Mouse (Mus musculus) C2C12 (cell line): ENCODE measurements around the gene Ntn1. TPM values are rescaled to one million over a fixed set of nuclear protein-coding genes. Genes with fewer than 3 reads are reported as not detected.

Experiments
- H3K27me3 ChIP-seq: one replicate; pipeline ENCODE4 v1.6.1; 2011; ENCODE audit not compliant: control insufficient read depth, insufficient read depth, insufficient read length
- H3K36me3 ChIP-seq: one replicate; pipeline ENCODE4 v1.6.1; 2011; ENCODE audit not compliant: control insufficient read depth, insufficient read depth
- H3K4me3 ChIP-seq: one replicate; pipeline ENCODE4 v1.5.1; 2011; ENCODE audit warnings: mild to moderate bottlenecking, control low read depth; ENCODE audit not compliant: poor library complexity, insufficient read depth, severe bottlenecking
- H3K79me2 ChIP-seq: one replicate; pipeline ENCODE4 v1.6.1; 2011; ENCODE audit not compliant: control insufficient read depth, insufficient read depth
- H3K79me3 ChIP-seq: one replicate; pipeline ENCODE4 v1.6.1; 2011; ENCODE audit warnings: low read depth, control low read depth
- H3ac ChIP-seq: one replicate; pipeline ENCODE3; 2011; ENCODE audit warnings: low read depth; ENCODE audit not compliant: control insufficient read depth, insufficient read length
- CEBPB ChIP-seq: IDR thresholded peaks from one replicate; pipeline ENCODE4 v1.6.1; 2011; ENCODE audit warnings: low read depth, mild to moderate bottlenecking, control low read depth, moderate library complexity
- CTCF ChIP-seq: IDR thresholded peaks from one replicate; pipeline ENCODE4 v1.5.1; 2011; ENCODE audit not compliant: control insufficient read depth, insufficient read depth, insufficient read length
- FOSL1 ChIP-seq: IDR thresholded peaks from one replicate; pipeline ENCODE4 v1.8.0; 2011; ENCODE audit warnings: mild to moderate bottlenecking, low read length; ENCODE audit not compliant: poor library complexity, insufficient read depth, severe bottlenecking
- MAX ChIP-seq: IDR thresholded peaks from one replicate; pipeline ENCODE4 v1.6.1; 2011; ENCODE audit warnings: mild to moderate bottlenecking, control low read depth
- MYOD1 ChIP-seq: IDR thresholded peaks from one replicate; pipeline ENCODE4 v1.6.1; 2011; ENCODE audit warnings: low read depth; ENCODE audit not compliant: control insufficient read depth, insufficient read length
- MYOG ChIP-seq: IDR thresholded peaks from one replicate; pipeline ENCODE4 v1.6.1; 2011; ENCODE audit not compliant: control insufficient read depth, insufficient read length; ENCODE audit errors: extremely low read depth
- USF1 ChIP-seq: IDR thresholded peaks from one replicate; pipeline ENCODE4 v1.6.1; 2011; ENCODE audit warnings: low read depth, mild to moderate bottlenecking, control low read depth, moderate library complexity
- polyA plus RNA-seq: library from polyadenylated mRNA; unstranded; fragments of >200 nt; fragmentation: generic; extraction: Trizol; gene quantifications from one replicate; pipeline ENCODE4 v1.2.1, GENCODE M21; 2012; ENCODE audit warnings: missing spikeins

Gene Ntn1
- polyA plus RNA-seq, 1 experiment = 19.4 TPM

DNA sequence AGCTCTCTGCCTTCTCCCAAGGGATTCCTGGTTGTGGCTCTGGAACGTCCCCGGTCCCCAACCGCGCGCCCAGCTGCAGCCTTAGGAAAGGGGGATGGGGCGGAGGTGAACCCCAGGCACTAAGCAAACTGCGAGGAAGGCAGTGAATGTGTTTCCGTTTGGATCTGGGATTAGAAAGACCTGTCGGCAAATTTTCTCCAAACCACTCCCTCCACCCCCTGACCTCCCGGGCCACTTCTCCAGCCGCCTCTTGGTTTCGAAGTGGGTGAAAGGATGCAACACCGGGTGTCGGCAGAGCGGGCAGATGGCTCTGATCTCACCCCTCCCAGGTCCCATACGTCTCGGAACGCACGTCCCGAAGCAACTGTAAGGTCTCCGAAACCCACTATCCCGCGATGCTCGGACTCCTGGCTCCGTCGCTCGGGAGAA lies 16.0 kb downstream of the Ntn1 start:
- TF ChIP-seq MYOG (no peak), MAX (no peak), MYOD1 (no peak), CEBPB (no peak), FOSL1 (no peak), CTCF (no peak), USF1 (no peak)
- no peak overlapping the region for H3ac ChIP-seq
- peaks cover 53% of the 10 kb centered on the region for H3K79me3 ChIP-seq
- H3K4me3 ChIP-seq = no peak overlapping the region
- peaks cover 68% of the 10 kb centered on the region for H3K79me2 ChIP-seq
- peaks cover 46% of the 10 kb centered on the region for H3K36me3 ChIP-seq
- no peaks in the 10 kb centered on the region for H3K27me3 ChIP-seq

DNA sequence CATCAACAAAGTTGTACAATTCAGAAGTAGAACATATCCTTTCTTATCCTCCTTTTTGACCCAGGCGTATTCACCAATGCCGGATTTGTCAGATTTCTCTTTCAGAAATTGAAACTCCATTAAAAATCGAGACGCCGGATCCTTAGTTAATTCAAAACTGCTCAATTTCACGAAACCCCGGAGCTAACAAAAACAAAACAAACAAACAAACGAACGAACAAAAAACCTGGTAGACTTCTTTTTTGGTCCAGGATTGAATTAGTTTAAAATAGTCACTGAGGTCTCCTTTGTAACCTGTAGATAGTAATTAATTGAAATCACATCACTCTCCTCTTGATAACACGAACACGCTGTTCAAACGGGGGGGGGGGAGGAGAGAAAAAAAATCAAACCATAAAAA lies 16.5 kb downstream of the Ntn1 start:
- no peaks in the 10 kb centered on the region for H3K27me3 ChIP-seq
- H3K79me2 ChIP-seq = peaks cover 73% of the 10 kb centered on the region
- H3ac ChIP-seq = no peak overlapping the region
- peaks cover 53% of the 10 kb centered on the region for H3K79me3 ChIP-seq
- no peak overlapping the region for H3K4me3 ChIP-seq
- no peak for TF ChIP-seq CEBPB
- no peak for TF ChIP-seq MAX
- TF ChIP-seq USF1 = no peak
- no peak for TF ChIP-seq CTCF
- no peak for TF ChIP-seq MYOG
- no peak for TF ChIP-seq FOSL1
- TF ChIP-seq MYOD1 = no peak
- H3K36me3 ChIP-seq = peaks cover 46% of the 10 kb centered on the region

DNA sequence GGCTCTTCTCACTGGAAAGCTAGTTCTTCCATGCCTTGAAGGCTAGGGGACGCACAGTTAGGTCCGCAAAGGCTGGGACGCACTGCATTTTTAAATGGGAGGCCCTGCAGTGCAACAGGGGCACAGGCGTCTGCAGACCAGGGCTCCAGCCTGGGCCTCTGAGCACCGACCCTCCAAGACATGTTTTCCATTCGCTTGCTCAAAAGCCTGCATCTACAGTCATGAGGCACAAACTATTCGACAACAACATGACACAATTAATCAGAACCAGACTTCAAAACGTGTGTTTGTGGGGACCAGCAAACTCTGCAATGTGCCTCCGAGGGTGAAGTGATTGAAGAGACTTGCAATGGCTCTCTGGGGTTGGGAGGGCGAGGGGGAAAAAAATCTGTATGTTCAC lies 17.1 kb downstream of the Ntn1 start:
- TF ChIP-seq MYOD1 (no peak), MYOG (no peak), CTCF (no peak)

DNA sequence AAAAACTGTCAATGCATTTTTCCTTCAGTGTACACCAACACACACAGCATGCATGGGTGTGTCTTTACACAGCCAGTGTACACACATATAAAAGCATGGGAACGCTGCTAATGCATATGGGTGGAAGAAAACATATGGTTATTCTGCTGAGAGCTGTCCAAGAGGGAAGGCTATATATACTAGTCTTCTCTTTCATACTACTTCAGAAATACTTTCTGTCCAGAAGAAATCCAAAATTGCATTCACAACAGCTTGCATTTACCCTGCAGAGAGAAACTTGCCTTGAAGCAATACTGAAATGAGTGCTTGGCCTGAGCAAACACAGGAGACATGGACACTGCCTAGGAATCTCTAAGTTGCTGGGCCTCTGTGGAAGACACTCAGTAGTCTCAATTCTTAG lies 18.8 kb downstream of the Ntn1 start:
- H3ac ChIP-seq = no peak overlapping the region
- TF ChIP-seq MYOG = no peak
- TF ChIP-seq CTCF = no peak
- TF ChIP-seq CEBPB = no peak
- TF ChIP-seq MAX = no peak
- TF ChIP-seq MYOD1 = no peak
- TF ChIP-seq USF1 = no peak
- no peak for TF ChIP-seq FOSL1
- H3K36me3 ChIP-seq = peaks cover 53% of the 10 kb centered on the region
- H3K79me2 ChIP-seq = peaks cover 94% of the 10 kb centered on the region
- no peak overlapping the region for H3K4me3 ChIP-seq
- no peaks in the 10 kb centered on the region for H3K27me3 ChIP-seq
- peaks cover 60% of the 10 kb centered on the region for H3K79me3 ChIP-seq

More for the DNA sequence above, 17.1 kb downstream of the Ntn1 start:
- no peak overlapping the region for H3ac ChIP-seq
- H3K4me3 ChIP-seq = no peak overlapping the region
- H3K36me3 ChIP-seq = peaks cover 46% of the 10 kb centered on the region
- peaks cover 79% of the 10 kb centered on the region for H3K79me2 ChIP-seq
- H3K79me3 ChIP-seq = peaks cover 55% of the 10 kb centered on the region
- H3K27me3 ChIP-seq = no peaks in the 10 kb centered on the region

DNA sequence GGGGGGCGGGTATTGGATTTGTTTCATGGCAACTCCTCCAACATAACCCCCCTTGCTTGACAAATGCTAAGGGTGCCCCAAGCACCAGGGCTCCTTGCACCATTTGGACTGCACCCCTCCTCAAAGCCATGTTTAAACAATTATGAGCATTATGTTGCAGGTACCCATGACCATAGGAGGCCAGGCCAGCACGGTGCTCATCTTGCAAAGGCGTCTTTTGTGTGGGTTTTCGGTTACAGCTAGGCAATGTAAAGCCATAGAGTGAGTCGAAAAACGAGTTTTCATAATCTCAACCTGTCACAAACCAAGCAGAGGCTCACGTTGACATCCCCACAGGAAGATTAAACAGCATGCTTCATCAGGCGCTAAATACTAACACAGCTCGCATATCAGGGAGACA lies 19.3 kb downstream of the Ntn1 start:
- H3ac ChIP-seq = no peak overlapping the region
- H3K36me3 ChIP-seq = peaks cover 58% of the 10 kb centered on the region
- H3K79me2 ChIP-seq = peaks cover 98% of the 10 kb centered on the region
- TF ChIP-seq CEBPB (no peak), FOSL1 (no peak), MYOG (no peak), USF1 (no peak), CTCF (no peak), MYOD1 (no peak), MAX (no peak)
- no peak overlapping the region for H3K4me3 ChIP-seq
- no peaks in the 10 kb centered on the region for H3K27me3 ChIP-seq
- H3K79me3 ChIP-seq = peaks cover 62% of the 10 kb centered on the region

DNA sequence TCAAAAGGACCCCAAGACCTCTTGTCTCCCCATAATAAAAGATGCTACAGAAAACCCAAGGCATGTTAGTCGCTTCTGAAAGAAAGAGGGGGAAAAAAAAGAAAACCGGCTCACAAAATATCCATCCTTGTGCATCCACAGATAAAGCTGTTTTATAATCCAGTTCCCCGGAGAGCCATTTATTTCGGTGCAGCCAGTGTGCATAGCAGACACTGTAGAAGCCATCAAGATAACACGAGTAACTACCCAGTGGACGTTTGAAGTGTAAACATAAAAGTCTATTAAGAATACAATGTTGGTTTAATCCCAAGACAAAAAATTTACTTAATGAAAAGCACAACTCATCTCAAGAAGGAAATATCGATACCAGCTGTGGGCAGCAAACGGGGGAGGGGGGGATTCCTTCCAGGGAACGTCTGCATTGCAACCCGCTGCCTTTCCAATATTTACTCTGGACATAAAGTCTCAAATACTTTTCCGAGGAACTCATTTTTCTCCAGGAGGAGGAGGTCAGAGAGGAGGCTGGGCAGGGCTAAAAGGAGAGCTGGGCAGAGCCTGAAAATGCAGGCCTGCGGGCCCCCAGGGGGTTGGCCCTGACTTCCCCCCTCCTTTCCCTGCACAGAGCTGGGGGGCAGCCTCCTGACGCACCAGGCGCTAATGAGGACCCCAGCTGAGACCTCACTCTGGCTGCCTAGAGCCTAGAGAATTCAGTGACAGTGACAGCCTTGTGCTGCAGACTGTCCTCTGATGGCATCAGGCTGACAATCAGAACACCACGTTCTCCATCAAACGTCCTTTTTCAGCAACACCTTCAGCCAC lies 21.5 kb downstream of the Ntn1 start:
- TF ChIP-seq FOSL1 (no peak), MAX (no peak), CTCF (no peak), USF1 (no peak), MYOG (no peak), CEBPB (no peak), MYOD1 (no peak)
- Histone ChIP-seq H3K79me2 (peaks cover 97% of the 10 kb centered on the region), H3K27me3 (no peaks in the 10 kb centered on the region), H3K79me3 (peaks cover 52% of the 10 kb centered on the region), H3ac (no peak overlapping the region), H3K36me3 (peaks cover 51% of the 10 kb centered on the region), H3K4me3 (no peak overlapping the region)
